Mouse (Mus musculus) hindbrain, embryonic 12.5 days (tissue): ENCODE measurements around the gene Klhl41. TPM values are rescaled to one million over a fixed set of nuclear protein-coding genes. Genes with fewer than 3 reads are reported as not detected.

Experiments
- ATAC-seq: fragments of 200-750 bp; cut with Nextera tagmentation; 2 replicates; pipeline ENCODE4 v1.8.0; 2017; ENCODE audit warnings: moderate TSS enrichment; ENCODE audit not compliant: low FRiP score
- H3K27ac ChIP-seq: fragments of 300-500 bp; sonication (generic); 2 replicates; pipeline ENCODE4 v1.5.1; 2016; ENCODE audit warnings: mild to moderate bottlenecking
- H3K27me3 ChIP-seq: fragments of 300-500 bp; sonication (generic); 2 replicates; pipeline ENCODE4 v1.6.1; 2016; ENCODE audit warnings: mild to moderate bottlenecking
- H3K36me3 ChIP-seq: fragments of 300-500 bp; sonication (generic); 2 replicates; pipeline ENCODE4 v1.6.1; 2016; ENCODE audit warnings: mild to moderate bottlenecking
- H3K4me1 ChIP-seq: fragments of 300-500 bp; sonication (generic); 2 replicates; pipeline ENCODE4 v1.6.1; 2016
- H3K4me2 ChIP-seq: fragments of 300-500 bp; sonication (generic); replicated peaks from 2 replicates; pipeline ENCODE4 v1.6.1; 2016; ENCODE audit warnings: mild to moderate bottlenecking
- H3K4me3 ChIP-seq: fragments of 300-500 bp; sonication (generic); 2 replicates; pipeline ENCODE4 v1.5.1; 2016; ENCODE audit warnings: mild to moderate bottlenecking
- H3K9ac ChIP-seq: fragments of 300-500 bp; sonication (generic); 2 replicates; pipeline ENCODE4 v1.6.1; 2016; ENCODE audit warnings: mild to moderate bottlenecking, moderate library complexity
- H3K9me3 ChIP-seq: fragments of 300-500 bp; sonication (generic); replicated peaks from 2 replicates; pipeline ENCODE4 v1.6.1; 2016; ENCODE audit warnings: mild to moderate bottlenecking
- WGBS: fragments of 180-500 bp; shearing (Covaris S2); methylation state at CpG from one replicate; pipeline ENCODE4 v1.1.7; 2016; 5-methylcytosine and 5-hydroxymethylcytosine counted together
- polyA plus RNA-seq: library from polyadenylated mRNA; unstranded; fragments of >200 nt; fragmentation: Nextera tagmentation; extraction: Ambion mirVana; gene quantifications from 2 replicates; pipeline ENCODE4 v1.2.1, GENCODE M21; 2016

Gene Klhl41
- polyA plus RNA-seq, 1 experiment from 2014 or later: 1.5 TPM

- H3K9ac ChIP-seq: peak overlapping the region; percentile 90
- H3K4me1 ChIP-seq: peaks cover 7% of the 10 kb centered on the region; the same call in 1 of the 2 replicates
- H3K4me3 ChIP-seq: peak overlapping the region; percentile 97
- no peak for ATAC-seq
- H3K4me2 ChIP-seq: peak overlapping the region; percentile 80
- 2% methylated on average over 13 of the region's 13 CpGs for WGBS
- H3K27me3 ChIP-seq: peaks cover 19% of the 10 kb centered on the region
- H3K9me3 ChIP-seq: no peaks in the 10 kb centered on the region
- peak overlapping the region; percentile 90; the same call in 1 of the 2 replicates for H3K27ac ChIP-seq
- no peaks in the 10 kb centered on the region for H3K36me3 ChIP-seq
Measured at GRCm38 (mm10) chr2:69723519-69723825, 53.6 kb downstream of the Klhl41 start.

Other genes with a start within 250 kb of the Klhl41 start
- 2.6 and 3.2 TPM in 2 replicates for gene Lrp2, start 84.1 kb upstream of the Klhl41 start, polyA plus RNA-seq
- 19.6 and 26.3 TPM in 2 replicates for gene Bbs5, start 22.9 kb upstream of the Klhl41 start, polyA plus RNA-seq
- 15.6 and 16.1 TPM in 2 replicates for gene Fastkd1, start 43.4 kb downstream of the Klhl41 start, polyA plus RNA-seq
- gene Ppig, start 52.4 kb downstream of the Klhl41 start, polyA plus RNA-seq: 140 and 174 TPM in 2 replicates
- gene Ccdc173, start 119.5 kb downstream of the Klhl41 start, polyA plus RNA-seq: 4.1 and 5.1 TPM in 2 replicates
- 37.0 and 37.9 TPM in 2 replicates for gene Phospho2, start 119.5 kb downstream of the Klhl41 start, polyA plus RNA-seq
- gene Klhl23, start 151.8 kb downstream of the Klhl41 start, polyA plus RNA-seq: 45.1 and 46.4 TPM in 2 replicates
- 361 and 378 TPM in 2 replicates for gene Ssb, start 191.4 kb downstream of the Klhl41 start, polyA plus RNA-seq
- 34.6 and 35.3 TPM in 2 replicates for gene Mettl5, start 215.5 kb downstream of the Klhl41 start, polyA plus RNA-seq
- gene Ubr3, start 227.1 kb downstream of the Klhl41 start, polyA plus RNA-seq: 21.4 and 22.4 TPM in 2 replicates